Mouse (Mus musculus): ENCODE results near the gene Cacna2d1. TPM values are rescaled to one million over a fixed set of nuclear protein-coding genes. Genes with fewer than 3 reads are reported as not detected.

The Cacna2d1 gene
- total RNA-seq, 2 experiments from 2014 or later, result 97.8 to 98.8 TPM

GRCm38 (mm10) chr5:16252738-16253513, 318.4 kb downstream of the Cacna2d1 start:
- no peak for DNase-seq (ENCODE audit: low spot score in 2 of 2)

GRCm38 (mm10) chr5:16253768-16254167, 319.3 kb downstream of the Cacna2d1 start:
- DNase-seq (ENCODE audit: low spot score in 2 of 2), result no peak

- no peak for DNase-seq (ENCODE audit: low spot score in 2 of 2)
Observed at GRCm38 (mm10) chr5:16265385-16265784, 330.9 kb downstream of the Cacna2d1 start.

DNA sequence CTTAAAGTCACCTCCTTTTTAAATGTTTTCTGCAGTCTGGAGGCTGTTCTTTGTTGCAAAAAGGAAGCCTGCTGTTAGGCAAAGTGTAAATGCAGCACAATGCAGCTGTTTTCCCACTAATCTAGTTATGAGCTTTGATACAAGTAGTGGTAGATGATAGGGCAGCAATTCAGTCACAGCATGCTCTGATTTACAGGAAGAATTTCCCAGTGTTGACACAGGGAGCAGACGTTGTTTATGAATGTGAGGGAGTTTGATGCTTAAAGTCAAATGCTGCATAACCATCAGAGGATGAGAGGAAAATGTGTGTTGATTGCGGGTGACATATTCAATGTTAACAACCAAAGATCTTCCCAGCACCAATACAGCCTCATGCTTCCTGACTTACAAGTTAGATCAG, 342.6 kb downstream of the Cacna2d1 start:
- DNase-seq (ENCODE audit: low spot score in 2 of 2), result no peak

GRCm38 (mm10) chr5:16281229-16281628, 346.7 kb downstream of the Cacna2d1 start:
- DNase-seq (ENCODE audit: low spot score in 2 of 2), result no peak

DNA sequence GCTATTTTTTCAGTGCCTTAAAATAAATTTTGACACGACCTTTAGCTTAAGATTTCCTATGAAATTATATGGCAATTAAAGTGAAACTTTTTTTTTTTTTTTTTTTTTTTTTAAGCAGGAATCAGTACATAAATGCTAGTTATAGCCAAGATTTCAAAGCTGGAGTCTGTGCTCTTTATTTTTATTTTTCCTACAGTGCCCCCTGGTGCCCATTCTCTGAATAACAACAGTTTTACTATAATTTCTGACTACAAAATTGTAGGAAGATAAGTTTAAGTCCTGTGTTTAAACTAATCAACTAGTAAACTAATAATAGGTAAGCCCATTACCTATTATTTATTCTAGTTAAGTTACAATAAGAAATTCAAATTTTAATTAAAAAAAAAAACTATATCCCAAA, 358.7 kb downstream of the Cacna2d1 start:
- no peak for DNase-seq (ENCODE audit: low spot score in 2 of 2)

DNA sequence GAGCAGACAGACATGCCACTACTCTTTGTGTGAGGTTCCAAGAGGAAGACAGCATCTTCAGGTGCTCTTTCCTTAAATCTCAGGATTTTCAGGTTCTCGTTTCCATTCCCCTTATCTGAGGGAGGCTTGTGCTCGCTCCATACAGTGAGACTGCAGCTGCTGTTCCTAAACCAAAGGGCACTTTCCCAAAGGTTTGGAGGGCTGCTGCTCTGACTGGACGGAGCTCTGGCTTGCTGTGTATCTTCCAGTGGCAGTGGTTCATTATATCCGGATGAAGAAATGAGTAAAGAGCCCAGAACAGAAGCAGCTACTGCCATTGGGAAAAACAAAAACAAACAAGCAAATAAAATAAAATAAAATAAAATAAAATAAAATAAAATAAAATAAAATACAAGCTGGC, 359.3 kb downstream of the Cacna2d1 start:
- DNase-seq (ENCODE audit: low spot score in 2 of 2), result no peak

GRCm38 (mm10) chr5:16294708-16295107, 360.2 kb downstream of the Cacna2d1 start:
- DNase-seq (ENCODE audit: low spot score in 2 of 2), result no peak

DNA sequence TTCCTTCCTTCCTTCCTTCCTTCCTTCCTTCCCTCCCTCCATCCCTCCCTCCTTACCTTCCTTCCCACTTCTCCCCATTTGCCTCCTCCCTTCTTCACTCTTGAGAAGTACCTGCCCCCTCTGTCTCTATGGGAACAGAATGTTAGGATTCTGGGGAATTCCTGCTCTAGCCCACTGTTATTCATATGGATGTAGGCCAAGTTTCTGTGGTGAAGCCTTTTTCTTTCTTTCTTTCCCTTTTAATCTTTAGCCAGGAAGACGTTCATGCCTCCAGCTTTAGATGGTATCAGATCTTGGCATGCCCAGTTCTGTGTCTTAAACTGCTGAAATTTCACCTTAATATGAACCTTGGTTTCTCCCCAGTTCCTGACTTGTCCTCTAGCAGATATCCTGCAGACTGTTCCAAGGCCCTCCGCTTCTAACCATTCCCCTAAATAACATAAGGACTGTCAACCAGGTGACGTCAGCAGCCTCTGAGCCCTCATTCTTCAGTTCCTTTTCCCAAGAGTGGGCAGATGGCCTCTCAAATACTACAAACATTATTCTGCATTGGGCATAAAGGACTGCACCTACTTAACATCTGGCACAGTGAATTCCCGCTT, 362.8 kb downstream of the Cacna2d1 start:
- no peak for DNase-seq (ENCODE audit: low spot score in 2 of 2)

GRCm38 (mm10) chr5:16299631-16300030, 365.1 kb downstream of the Cacna2d1 start:
- DNase-seq (ENCODE audit: low spot score in 2 of 2), result no peak

DNA sequence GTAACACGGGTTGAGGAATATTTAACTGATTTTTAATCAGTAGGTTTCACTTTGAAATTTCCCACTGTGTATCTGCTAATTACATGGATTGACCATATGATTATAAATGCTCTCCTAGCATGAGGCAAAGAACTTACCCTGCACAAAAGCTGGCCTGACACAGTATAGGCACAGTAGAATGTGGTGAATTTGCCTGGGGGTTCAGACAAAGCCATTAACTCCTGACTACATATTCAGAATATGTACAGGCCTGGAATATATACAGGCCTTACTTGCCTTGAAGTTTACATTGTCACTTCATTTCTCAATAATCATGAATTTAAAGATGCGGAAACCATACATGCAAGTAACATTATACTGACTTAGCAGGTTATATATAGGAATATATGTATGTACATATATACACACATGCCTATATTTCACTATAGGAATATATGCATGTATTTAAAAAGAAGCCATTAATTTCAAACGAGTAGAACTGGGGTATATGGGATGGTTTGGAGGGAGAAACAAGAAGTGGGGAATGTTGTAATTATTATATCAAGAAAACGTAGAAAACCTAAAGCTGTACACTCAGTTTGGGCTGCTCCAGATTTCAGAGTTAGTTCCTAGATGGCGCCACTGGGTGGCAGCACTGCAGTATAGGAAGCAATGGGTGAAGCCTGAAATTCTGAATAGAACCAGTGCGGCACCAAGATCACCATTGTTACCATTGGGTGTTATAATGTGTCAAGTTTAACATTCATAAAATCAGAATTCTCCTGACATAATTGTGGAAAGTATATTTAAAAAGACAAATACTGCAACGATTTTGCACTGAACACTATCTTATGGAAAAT, 374.9 kb downstream of the Cacna2d1 start:
- DNase-seq (ENCODE audit: low spot score in 2 of 2), result peak in 1 of 2 experiments; percentile 10

GRCm38 (mm10) chr5:16314242-16314641, 379.8 kb downstream of the Cacna2d1 start:
- DNase-seq (ENCODE audit: low spot score in 2 of 2), result no peak

GRCm38 (mm10) chr5:16315983-16316390, 381.5 kb downstream of the Cacna2d1 start:
- DNase-seq (ENCODE audit: low spot score in 2 of 2), result no peak

GRCm38 (mm10) chr5:16317680-16318242, 383.3 kb downstream of the Cacna2d1 start:
- DNase-seq (ENCODE audit: low spot score in 2 of 2), result no peak

- no peak for DNase-seq (ENCODE audit: low spot score in 2 of 2)
Observed at GRCm38 (mm10) chr5:16326610-16327009, 392.1 kb downstream of the Cacna2d1 start.

GRCm38 (mm10) chr5:16345393-16345792, 410.9 kb downstream of the Cacna2d1 start:
- DNase-seq (ENCODE audit: low spot score in 2 of 2), result no peak

DNA sequence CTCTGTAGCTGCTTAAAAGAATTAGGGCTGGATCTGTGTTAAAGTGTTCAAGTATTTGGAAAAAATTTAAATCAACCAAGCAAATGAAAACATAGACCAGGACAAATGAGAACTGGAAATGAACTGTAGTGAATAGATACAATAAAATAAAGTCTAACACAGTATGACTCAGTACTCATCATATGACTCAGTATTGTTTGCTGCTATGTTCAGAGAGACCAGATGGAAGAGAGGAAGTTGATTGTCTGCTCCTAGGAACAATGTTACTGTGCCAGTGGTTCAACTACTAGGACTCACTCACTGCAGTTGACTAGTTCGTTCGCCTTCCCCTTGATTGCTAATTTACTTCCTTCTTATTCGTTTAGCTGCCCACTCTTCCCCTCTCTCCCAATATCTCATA, 421.3 kb downstream of the Cacna2d1 start:
- no peak for DNase-seq (ENCODE audit: low spot score in 2 of 2)

- no peak for DNase-seq (ENCODE audit: low spot score in 2 of 2)
Observed at GRCm38 (mm10) chr5:16357709-16358108, 423.2 kb downstream of the Cacna2d1 start.

DNA sequence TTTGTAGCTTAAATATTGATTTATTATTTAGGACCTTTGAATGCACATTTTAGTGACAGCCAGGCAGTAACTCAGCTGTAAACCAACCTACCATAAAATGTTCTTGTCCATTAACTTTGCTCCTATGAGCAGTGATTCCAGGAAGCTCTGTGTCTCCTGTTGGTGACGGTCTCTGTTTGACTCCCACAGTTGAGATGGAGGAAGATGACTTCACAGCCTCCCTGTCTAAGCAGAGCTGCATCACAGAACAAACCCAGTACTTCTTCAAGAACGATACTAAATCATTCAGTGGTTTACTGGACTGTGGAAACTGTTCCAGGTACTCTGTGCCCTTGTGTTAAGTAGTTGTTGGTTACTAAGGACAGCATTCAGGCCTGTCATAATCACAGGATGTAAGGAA, 427.6 kb downstream of the Cacna2d1 start:
- DNase-seq (ENCODE audit: low spot score in 2 of 2), result no peak

DNA sequence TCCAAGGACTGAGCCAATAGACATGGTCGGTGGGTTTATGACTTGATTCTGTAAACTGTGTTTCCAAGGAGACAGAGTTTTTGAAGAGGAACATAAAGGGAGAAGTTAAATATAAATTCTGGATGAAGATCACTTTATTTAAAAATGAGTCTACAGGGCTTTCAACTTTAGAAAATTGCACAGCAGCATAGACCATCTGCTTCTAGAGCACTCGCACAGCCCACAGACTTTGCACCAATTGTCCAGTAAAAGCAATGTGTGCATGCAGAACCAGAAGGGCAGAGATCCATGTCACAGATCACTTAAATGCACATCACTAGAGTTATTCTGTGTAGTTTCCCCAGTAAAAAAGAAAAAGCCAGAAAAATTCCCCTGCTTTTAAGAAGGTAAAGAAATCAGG, 428.7 kb downstream of the Cacna2d1 start:
- no peak for DNase-seq (ENCODE audit: low spot score in 2 of 2)

DNA sequence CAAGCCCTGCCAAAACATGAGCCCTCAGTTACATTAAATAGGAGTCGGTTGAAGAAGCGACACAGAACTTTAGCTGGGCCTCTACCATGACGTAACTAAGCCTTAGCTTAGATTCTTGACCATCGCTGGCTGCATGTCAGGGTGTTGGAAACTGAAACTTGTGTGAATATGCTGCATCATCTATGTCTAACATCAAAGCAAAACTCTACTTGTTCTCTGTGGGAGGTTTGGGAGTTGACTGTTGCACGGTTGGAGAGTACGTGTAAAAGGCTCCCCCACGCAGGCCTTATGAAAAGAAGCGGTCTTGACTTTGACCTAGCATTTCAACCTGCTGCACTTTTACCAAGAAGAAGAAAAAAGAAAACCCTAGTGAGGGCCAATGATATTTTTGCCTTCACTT, 436.2 kb downstream of the Cacna2d1 start:
- no peak for DNase-seq (ENCODE audit: low spot score in 2 of 2)

DNA sequence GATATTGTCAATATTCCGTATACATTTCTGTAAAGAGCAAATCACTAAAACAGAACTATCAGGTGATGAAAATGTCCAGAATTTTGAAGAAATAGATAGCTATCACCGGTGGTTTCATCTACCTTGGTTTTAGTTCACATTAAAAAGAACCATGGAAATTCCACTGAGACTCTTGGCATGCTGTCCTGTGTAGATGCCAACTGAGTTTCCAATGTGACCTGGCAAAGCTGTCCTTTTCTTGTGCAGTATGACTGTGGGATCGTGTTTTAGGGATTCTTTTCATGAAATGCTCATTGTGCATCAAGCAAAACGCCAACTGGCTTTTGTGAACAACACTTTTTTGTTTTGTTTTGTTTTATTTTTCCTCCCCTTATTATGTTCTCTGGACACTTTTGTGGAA, 439.5 kb downstream of the Cacna2d1 start:
- DNase-seq (ENCODE audit: low spot score in 2 of 2), result no peak
